Mouse (Mus musculus) spleen, adult 10 weeks (tissue): ENCODE results near the gene Ccdc184. TPM values are rescaled to one million over a fixed set of nuclear protein-coding genes. Genes with fewer than 3 reads are reported as not detected.

ENCODE experiments used
- polyA plus RNA-seq: library from polyadenylated mRNA; stranded (reverse); fragments of 350-450 nt; fragmentation: Illumina TruSeq; extraction: RNeasy Lipid Tissue Mini Kit (QIAGEN cat#74804); gene quantifications from one replicate; pipeline ENCODE4 v1.2.3, GENCODE M21; 2015; ENCODE audit warnings: low replicate concordance; ENCODE audit not compliant: insufficient read depth

Ccdc184 gene
- polyA plus RNA-seq = 0.39 TPM

GRCm38 (mm10) chr15:98166963-98167644 is at the start of gene Ccdc184:
TSS of gene Ccdc184 (plus strand) at chr15:98167158.

GRCm38 (mm10) chr15:98165525-98165924 is 1.4 kb upstream of the Ccdc184 start, which contains the start of gene Asb8:
TSS of gene Asb8 (minus strand) at chr15:98165625.

GRCm38 (mm10) chr15:98195442-98195841 is 28.5 kb downstream of the Ccdc184 start, which contains the start of gene Olfr288:
TSS of gene Olfr288 (minus strand) at chr15:98195542.

Other genes with a start within 250 kb of the Ccdc184 start
- 23.4 TPM for gene Tmem106c, start 203.0 kb upstream of the Ccdc184 start, polyA plus RNA-seq
- gene Col2a1, start 162.5 kb upstream of the Ccdc184 start, polyA plus RNA-seq = not detected
- gene Pfkm, start 74.6 kb upstream of the Ccdc184 start, polyA plus RNA-seq = 5.4 TPM
- gene Senp1, start 73.4 kb upstream of the Ccdc184 start, polyA plus RNA-seq = 55.0 TPM
- 25.2 TPM for gene Asb8, start 1.5 kb upstream of the Ccdc184 start, polyA plus RNA-seq
- not detected for gene Olfr288, start 28.4 kb downstream of the Ccdc184 start, polyA plus RNA-seq
- gene Gm44579, start 53.8 kb downstream of the Ccdc184 start, polyA plus RNA-seq = not detected
- not detected for gene Olfr287, start 53.9 kb downstream of the Ccdc184 start, polyA plus RNA-seq
- not detected for gene Olfr286, start 67.3 kb downstream of the Ccdc184 start, polyA plus RNA-seq
- gene H1fnt, start 90.1 kb downstream of the Ccdc184 start, polyA plus RNA-seq = not detected
- gene Zfp641, start 129.0 kb downstream of the Ccdc184 start, polyA plus RNA-seq = 0.84 TPM
- gene Olfr285, start 150.2 kb downstream of the Ccdc184 start, polyA plus RNA-seq = not detected
- gene Olfr284, start 173.8 kb downstream of the Ccdc184 start, polyA plus RNA-seq = not detected
- gene Olfr283, start 213.8 kb downstream of the Ccdc184 start, polyA plus RNA-seq = not detected